Mouse (Mus musculus): ENCODE measurements around the gene Clasp1.

DNA sequence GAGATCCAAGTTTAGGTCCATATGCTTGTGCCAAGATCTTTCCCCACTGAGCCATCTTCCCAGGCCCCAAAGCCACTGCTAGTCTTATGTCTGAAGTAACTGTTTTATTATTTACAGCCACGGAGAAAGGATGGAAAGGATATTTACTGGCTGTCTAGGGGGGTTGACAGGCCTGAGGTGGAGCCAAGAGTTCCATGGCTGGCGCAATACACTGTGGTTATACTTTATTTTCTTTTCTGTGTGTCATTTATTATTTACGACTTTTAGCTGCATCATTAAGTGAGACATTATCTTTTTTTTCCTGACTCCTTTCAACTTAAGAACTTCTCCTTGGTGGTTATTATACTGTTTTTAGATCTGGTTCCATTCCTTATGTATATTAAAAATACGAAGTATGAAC is 42.7 kb downstream of the Clasp1 start:
- TF ChIP-seq MAX (IDR thresholded peaks at IDR 0.05; ENCODE audit: low read length) (no peak), POLR2A (IDR thresholded peaks at IDR 0.05; ENCODE audit: low read depth, low read length) (no peak), TCF12 (IDR thresholded peaks at IDR 0.05; ENCODE audit: low read depth, low read length) (no peak), CTCF (conservative IDR thresholded peaks at IDR 0.05 in 1 of 2, IDR thresholded peaks at IDR 0.05 in 1 of 2; ENCODE audit: low read depth in 2 of 2, low read length in 2 of 2) (no peak), NRF1 (IDR thresholded peaks at IDR 0.05; ENCODE audit: low read depth, low read length) (no peak), ZNF384 (IDR thresholded peaks at IDR 0.05; ENCODE audit: low read depth, low read length) (no peak), POLR2AphosphoS2 (IDR thresholded peaks at IDR 0.05; ENCODE audit: low read depth, low read length) (no peak), MXI1 (IDR thresholded peaks at IDR 0.05; ENCODE audit: low read depth, low read length) (no peak), ZMIZ1 (IDR thresholded peaks at IDR 0.05; ENCODE audit: low read depth, low read length) (no peak), RAD21 (IDR thresholded peaks at IDR 0.05; ENCODE audit: low read depth, low read length) (no peak), UBTF (IDR thresholded peaks at IDR 0.05; ENCODE audit: low read depth, low read length) (no peak), SIN3A (IDR thresholded peaks at IDR 0.05; ENCODE audit: low read length) (no peak), MEF2A (IDR thresholded peaks at IDR 0.05; ENCODE audit: borderline replicate concordance, low read depth, low read length) (no peak)
